22 mouse cellular contexts compared by ENCODE assay signal in the genomic region with DNA sequence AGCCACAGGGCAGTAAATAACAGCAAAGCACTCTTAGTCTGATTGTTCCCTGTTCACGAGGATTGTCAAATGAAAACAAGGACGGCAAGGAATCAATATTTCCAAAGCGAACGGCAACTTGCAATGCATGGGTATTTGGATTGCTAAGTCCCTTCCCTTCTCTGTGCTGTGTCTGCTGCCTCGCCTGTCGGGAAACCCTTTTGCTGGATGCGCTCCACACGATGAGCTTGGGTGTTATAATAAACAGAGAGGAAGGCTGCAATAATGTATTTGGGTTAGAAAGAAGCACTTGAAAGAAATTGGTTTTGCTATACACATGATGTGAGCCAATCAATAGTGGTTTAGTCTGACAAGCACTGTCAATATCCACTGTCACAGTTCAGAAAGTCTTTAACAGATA.
DNase-seq lines count a peak whose midpoint lies in the region; ATAC-seq and TF ChIP-seq lines count a peak whose summit lies in the region.
"Had no signal": no experiment of that assay in that cellular context is flagged by ENCODE, and none has a peak within 500 bp of the region (broad histone marks: within the 10 kb centered on the region; RNA-seq: fewer than 3 reads in every experiment).

No protein-coding gene starts in this region.

- no peak overlapping the region for H3K4me3 ChIP-seq in hindbrain, embryonic 10.5 days
- H3K4me3 ChIP-seq in hindbrain, embryonic 11.5 days (ENCODE audit: low read depth, low read length), result no peak overlapping the region
- H3K4me3 ChIP-seq in lung, embryonic 15.5 days, result no peak overlapping the region
- no peak overlapping the region for H3K4me3 ChIP-seq in lung, postnatal 0 days (ENCODE audit: low read depth, low read length)
- H3K4me3 ChIP-seq: embryonic facial prominence, embryonic 15.5 days; forebrain, embryonic 15.5 days; hindbrain, embryonic 12.5 days; limb, embryonic 13.5 days had no signal

- no peak for ATAC-seq in hindbrain, embryonic 11.5 days (ENCODE audit: low FRiP score)
- ATAC-seq in lung, embryonic 15.5 days (ENCODE audit: borderline replicate concordance, extremely low read depth, low FRiP score, low TSS enrichment), result no peak
- no peak for ATAC-seq in lung, postnatal 0 days
- ATAC-seq: forebrain, embryonic 15.5 days; midbrain, embryonic 16.5 days had no signal

- H3K4me2 ChIP-seq in hindbrain, embryonic 11.5 days (replicated peaks; ENCODE audit: low read depth, low read length), result no peak overlapping the region
- no peak overlapping the region for H3K4me2 ChIP-seq in lung, embryonic 15.5 days
- no peak overlapping the region for H3K4me2 ChIP-seq in lung, postnatal 0 days (replicated peaks; ENCODE audit: low read depth, low read length)
- H3K4me2 ChIP-seq: embryonic facial prominence, embryonic 15.5 days; forebrain, embryonic 15.5 days; heart, embryonic 11.5 days; hindbrain, embryonic 12.5 days; limb, embryonic 13.5 days had no signal

- H3K9me3 ChIP-seq in hindbrain, embryonic 10.5 days, result no peaks in the 10 kb centered on the region
- no peaks in the 10 kb centered on the region for H3K9me3 ChIP-seq in hindbrain, embryonic 11.5 days (ENCODE audit: control insufficient read depth, low read length)
- H3K9me3 ChIP-seq in lung, embryonic 15.5 days, result no peaks in the 10 kb centered on the region
- no peaks in the 10 kb centered on the region for H3K9me3 ChIP-seq in lung, postnatal 0 days (ENCODE audit: low read length)
- H3K9me3 ChIP-seq: embryonic facial prominence, embryonic 15.5 days; forebrain, embryonic 15.5 days; hindbrain, embryonic 12.5 days; limb, embryonic 13.5 days had no signal

- H3K27ac ChIP-seq in hindbrain, embryonic 10.5 days, result 0 out of 2 replicates have a peak overlapping the region, but pooled peaks have one; percentile 12
- H3K27ac ChIP-seq in hindbrain, embryonic 11.5 days (ENCODE audit: low read depth, low read length), result no peak overlapping the region
- H3K27ac ChIP-seq in lung, embryonic 15.5 days, result peak overlapping the region; percentile 56
- H3K27ac ChIP-seq in lung, postnatal 0 days (ENCODE audit: low read length), result no peak overlapping the region
- H3K27ac ChIP-seq: embryonic facial prominence, embryonic 15.5 days; forebrain, embryonic 15.5 days; hindbrain, embryonic 12.5 days; limb, embryonic 13.5 days; liver, embryonic 14.5 days had no signal

- H3K27me3 ChIP-seq in hindbrain, embryonic 10.5 days (ENCODE audit: insufficient read depth, poor library complexity, severe bottlenecking), result no peaks in the 10 kb centered on the region
- no peaks in the 10 kb centered on the region for H3K27me3 ChIP-seq in hindbrain, embryonic 11.5 days (ENCODE audit: control insufficient read depth, insufficient read depth, low read length)
- H3K27me3 ChIP-seq in lung, embryonic 15.5 days, result no peaks in the 10 kb centered on the region
- H3K27me3 ChIP-seq in lung, postnatal 0 days (replicated peaks; ENCODE audit: insufficient read depth, low read length), result no peaks in the 10 kb centered on the region
- H3K27me3 ChIP-seq: embryonic facial prominence, embryonic 15.5 days; forebrain, embryonic 15.5 days; hindbrain, embryonic 12.5 days; limb, embryonic 13.5 days had no signal

- H3K9ac ChIP-seq in hindbrain, embryonic 11.5 days (ENCODE audit: low read depth, low read length), result no peak overlapping the region
- H3K9ac ChIP-seq in lung, embryonic 15.5 days, result no peak overlapping the region
- no peak overlapping the region for H3K9ac ChIP-seq in lung, postnatal 0 days (replicated peaks; ENCODE audit: low read depth)
- H3K9ac ChIP-seq: embryonic facial prominence, embryonic 15.5 days; forebrain, embryonic 15.5 days; hindbrain, embryonic 12.5 days; limb, embryonic 13.5 days; liver, embryonic 14.5 days had no signal

- peaks cover 13% of the 10 kb centered on the region for H3K4me1 ChIP-seq in hindbrain, embryonic 10.5 days (replicated peaks)
- 0 out of 2 replicates have a peak, but pooled peaks cover 2% of the 10 kb centered on the region for H3K4me1 ChIP-seq in hindbrain, embryonic 11.5 days (replicated peaks; ENCODE audit: control insufficient read depth, insufficient read depth, low read length)
- peaks cover 26% of the 10 kb centered on the region for H3K4me1 ChIP-seq in lung, embryonic 15.5 days
- H3K4me1 ChIP-seq in lung, postnatal 0 days (ENCODE audit: insufficient read depth, low read depth, low read length), result no peaks in the 10 kb centered on the region; the same call in 1 of the 2 replicates

- 87% methylated on average over 8 of the region's 8 CpGs for WGBS in hindbrain, embryonic 10.5 days
- whole genome bisulfite sequencing in hindbrain, embryonic 11.5 days, result 87% methylated on average over 8 of the region's 8 CpGs
- WGBS in lung, embryonic 15.5 days, result 64% methylated on average over 8 of the region's 8 CpGs
- 64% methylated on average over 8 of the region's 8 CpGs for WGBS in lung, postnatal 0 days

- TF ChIP-seq CTCF in lung, postnatal 0 days (IDR thresholded peaks at IDR 0.05), result no peak

- no peak for DNase-seq in hindbrain, embryonic 10.5 days (ENCODE audit: low spot score)
- no peak for DNase-seq in hindbrain, embryonic 11.5 days (ENCODE audit: low spot score)
- no peak for DNase-seq in lung, postnatal 0 days (ENCODE audit: low spot score)
- DNase-seq in right cerebral cortex, postnatal 10 days (ENCODE audit: low spot score in 2 of 2), result peak; percentile 37 to 42
- DNase-seq in right cerebral cortex, postnatal 25 days, result no peak
- peak; percentile 14 for DNase-seq in yolk sac, embryonic 10.5 days (ENCODE audit: low spot score)
- DNase-seq in urinary bladder, adult 18-20 months (ENCODE audit: low spot score in 2 of 2), result no peak
- DNase-seq: adrenal gland, postnatal 10 days; cerebellum, adult 8-10 months; gastrocnemius, postnatal 14 days; heart, adult 11 months; kidney, adult 8-10 months; kidney, postnatal 10 days; thymus, postnatal 14 days had no signal

- TF ChIP-seq EP300 in lung, postnatal 0 days (IDR thresholded peaks at IDR 0.05), result no peak

- no peaks in the 10 kb centered on the region for H3K36me3 ChIP-seq in hindbrain, embryonic 10.5 days
- no peaks in the 10 kb centered on the region for H3K36me3 ChIP-seq in hindbrain, embryonic 11.5 days (ENCODE audit: control insufficient read depth, insufficient read depth, low read length)
- no peaks in the 10 kb centered on the region for H3K36me3 ChIP-seq in lung, embryonic 15.5 days
- H3K36me3 ChIP-seq in lung, postnatal 0 days (ENCODE audit: insufficient read depth, low read length), result no peaks in the 10 kb centered on the region
- H3K36me3 ChIP-seq: embryonic facial prominence, embryonic 15.5 days; forebrain, embryonic 15.5 days; hindbrain, embryonic 12.5 days; limb, embryonic 13.5 days had no signal

Comparison
In these comparisons a context has a peak if more than half of its experiments do, and no peak if none do; other contexts are left out.
1. DNase-seq: peak in right cerebral cortex, postnatal 10 days (2 of 2) and yolk sac, embryonic 10.5 days (single experiment); none in hindbrain, embryonic 10.5 days (single experiment), hindbrain, embryonic 11.5 days (single experiment), lung, postnatal 0 days (single experiment), right cerebral cortex, postnatal 25 days (single experiment) and urinary bladder, adult 18-20 months (0 of 2).
2. H3K27ac ChIP-seq: peak in hindbrain, embryonic 10.5 days (single experiment) and lung, embryonic 15.5 days (single experiment); none in hindbrain, embryonic 11.5 days (single experiment) and lung, postnatal 0 days (single experiment).